Mouse (Mus musculus): Measurements from ENCODE around the gene Ppp1cb.

GRCm38 (mm10) chr5:32460973-32461372 is 2.3 kb downstream of the Ppp1cb start:
- TF ChIP-seq CTCF (IDR thresholded peaks at IDR 0.05; ENCODE audit: control insufficient read depth, insufficient read depth, low read length) (no peak), POLR2A (IDR thresholded peaks at IDR 0.05; ENCODE audit: borderline replicate concordance, control insufficient read depth, low read depth, low read length) (no peak)

Measured in bone marrow, adult 2 months (tissue).